Mouse (Mus musculus) embryonic fibroblast, embryonic 13.5 days (primary cell): Measurements from ENCODE around the gene Bean1. TPM values are rescaled to one million over a fixed set of nuclear protein-coding genes. Genes with fewer than 3 reads are reported as not detected.
A peak's percentile ranks its signal among the peaks of the same experiment; 100 is the strongest.

Experiments used
- H3K27ac ChIP-seq: 2 replicates; pipeline ENCODE4 v1.5.1; 2012; ENCODE audit warnings: low read length, control low read depth, inconsistent platforms; ENCODE audit not compliant: insufficient read depth
- H3K4me1 ChIP-seq: 2 replicates; pipeline ENCODE4 v1.6.1; 2011; ENCODE audit warnings: low read length; ENCODE audit not compliant: control insufficient read depth, insufficient read depth
- H3K4me3 ChIP-seq: 2 replicates; pipeline ENCODE4 v1.5.1; 2011; ENCODE audit warnings: mild to moderate bottlenecking, control low read depth, low read length; ENCODE audit not compliant: insufficient read depth
- CTCF ChIP-seq: IDR thresholded peaks from 2 replicates; pipeline ENCODE4 v1.5.1; 2011; ENCODE audit warnings: mild to moderate bottlenecking, control low read depth, low read length, moderate library complexity, borderline replicate concordance; ENCODE audit not compliant: insufficient read depth
- POLR2A ChIP-seq: IDR thresholded peaks from 2 replicates; pipeline ENCODE4 v1.6.1; 2011; ENCODE audit warnings: low read depth, mild to moderate bottlenecking, control low read depth, low read length, moderate library complexity
- polyA plus RNA-seq: library from polyadenylated mRNA; stranded (reverse); fragments of >200 nt; gene quantifications from 2 replicates; pipeline ENCODE4 v1.2.4, GENCODE M21; 2011; ENCODE audit warnings: low read depth; ENCODE audit not compliant: missing spikeins, insufficient read length

Bean1 gene
- polyA plus RNA-seq = 0.89 and 0.90 TPM in 2 replicates

GRCm38 (mm10) chr8:104170118-104171049 is at the start of gene Bean1:
Gene Bean1, plus strand, starts transcription at chr8:104170442.
- TF ChIP-seq POLR2A (no peak), CTCF (no peak)
- H3K27ac ChIP-seq = no peak within 1 kb of the TSS
- H3K4me3 ChIP-seq = peak within 1 kb of the TSS; percentile 36
- no peaks in the 10 kb centered on the region for H3K4me1 ChIP-seq

GRCm38 (mm10) chr8:104121640-104122416 is 48.4 kb upstream of the Bean1 start:
- no peak overlapping the region for H3K4me3 ChIP-seq
- TF ChIP-seq CTCF (no peak), POLR2A (no peak)

GRCm38 (mm10) chr8:104123080-104123657 is 47.1 kb upstream of the Bean1 start:
- H3K4me1 ChIP-seq = no peaks in the 10 kb centered on the region
- no peak overlapping the region for H3K27ac ChIP-seq
- TF ChIP-seq CTCF = no peak
- TF ChIP-seq POLR2A = no peak
- H3K4me3 ChIP-seq = no peak overlapping the region

More at GRCm38 (mm10) chr8:104121640-104122416, 48.4 kb upstream of the Bean1 start:
- Histone ChIP-seq H3K4me1 (no peaks in the 10 kb centered on the region), H3K27ac (peak overlapping the region; percentile 35; the same call in 1 of the 2 replicates)

- no peak overlapping the region for H3K27ac ChIP-seq
- TF ChIP-seq POLR2A (no peak), CTCF (no peak)
- H3K4me3 ChIP-seq = no peak overlapping the region
- no peaks in the 10 kb centered on the region for H3K4me1 ChIP-seq
These were observed 45.7 kb upstream of the Bean1 start for GRCm38 (mm10) chr8:104124534-104124933.

GRCm38 (mm10) chr8:104127160-104127883 is 42.9 kb upstream of the Bean1 start:
- H3K4me1 ChIP-seq = no peaks in the 10 kb centered on the region
- TF ChIP-seq POLR2A (no peak), CTCF (no peak)
- H3K4me3 ChIP-seq = no peak overlapping the region
- no peak overlapping the region for H3K27ac ChIP-seq

GRCm38 (mm10) chr8:104130916-104131315 is 39.3 kb upstream of the Bean1 start:
- no peak overlapping the region for H3K27ac ChIP-seq
- H3K4me3 ChIP-seq = no peak overlapping the region
- H3K4me1 ChIP-seq = no peaks in the 10 kb centered on the region
- TF ChIP-seq POLR2A (no peak), CTCF (no peak)

GRCm38 (mm10) chr8:104131414-104131975 is 38.7 kb upstream of the Bean1 start:
- H3K27ac ChIP-seq = no peak overlapping the region
- H3K4me3 ChIP-seq = no peak overlapping the region
- no peak for TF ChIP-seq POLR2A
- TF ChIP-seq CTCF = no peak
- H3K4me1 ChIP-seq = no peaks in the 10 kb centered on the region

GRCm38 (mm10) chr8:104134521-104134920 is 35.7 kb upstream of the Bean1 start:
- H3K4me1 ChIP-seq = no peaks in the 10 kb centered on the region
- H3K4me3 ChIP-seq = no peak overlapping the region
- TF ChIP-seq POLR2A (no peak), CTCF (no peak)
- H3K27ac ChIP-seq = no peak overlapping the region

GRCm38 (mm10) chr8:104136277-104136676 is 34.0 kb upstream of the Bean1 start:
- no peaks in the 10 kb centered on the region for H3K4me1 ChIP-seq
- H3K27ac ChIP-seq = no peak overlapping the region
- no peak overlapping the region for H3K4me3 ChIP-seq
- TF ChIP-seq POLR2A (no peak), CTCF (no peak)
